Mouse (Mus musculus): ENCODE data around the gene Ypel4. TPM values are rescaled to one million over a fixed set of nuclear protein-coding genes. Genes with fewer than 3 reads are reported as not detected.

Ypel4 gene
- total RNA-seq, 1 experiment = 0.89 TPM

- Histone ChIP-seq H3K9ac (ENCODE audit: insufficient read depth, low read depth, low read length, poor library complexity, severe bottlenecking) (no peak overlapping the region), H3K36me3 (ENCODE audit: control insufficient read depth, insufficient read depth, low read length, poor library complexity, severe bottlenecking) (no peaks in the 10 kb centered on the region), H3K4me1 (ENCODE audit: control insufficient read depth in 2 of 2, insufficient read depth in 2 of 2, low read length in 2 of 2, poor library complexity in 1 of 2) (no peaks in the 10 kb centered on the region), H3K27ac (ENCODE audit: insufficient read depth, low read depth, low read length, poor library complexity, severe bottlenecking) (no peak overlapping the region), H3K4me3 (ENCODE audit: insufficient read depth in 1 of 2, low read depth in 1 of 2, low read length in 2 of 2, poor library complexity in 1 of 2, severe bottlenecking in 1 of 2) (no peak overlapping the region), H3K9me3 (ENCODE audit: control insufficient read depth, insufficient read depth, low read depth, low read length) (no peaks in the 10 kb centered on the region)
- TF ChIP-seq HCFC1 (IDR thresholded peaks at IDR 0.05; ENCODE audit: borderline replicate concordance, insufficient read depth, low read length) (no peak), CHD2 (IDR thresholded peaks at IDR 0.05; ENCODE audit: low read depth, low read length) (no peak), ZNF384 (IDR thresholded peaks at IDR 0.05; ENCODE audit: low read depth, low read length) (no peak), MAFK (IDR thresholded peaks at IDR 0.05; ENCODE audit: insufficient read depth, low read depth, low read length) (no peak), ZC3H11A (IDR thresholded peaks at IDR 0.05; ENCODE audit: borderline replicate concordance, low read depth, low read length) (no peak)
- DNase-seq (ENCODE audit: low read depth, low spot score) = no peak
- in situ Hi-C loops (cut with MboI; ENCODE audit: low sequenced_read_pairs in 2 of 2, unreplicated experiment in 2 of 2) = no loop called here
Measured at GRCm38 (mm10) chr2:84783840-84784566, 50.1 kb downstream of the Ypel4 start.

Other genes starting within 250 kb of the Ypel4 start
- gene Ctnnd1, start 83.3 kb upstream of the Ypel4 start, total RNA-seq (2012; rRNA removed) = 48.2 and 51.5 TPM in 2 replicates
- 3.2 and 3.6 TPM in 2 replicates for gene Btbd18, start 75.0 kb upstream of the Ypel4 start, total RNA-seq (2012; rRNA removed)
- gene Selenoh, start 63.3 kb upstream of the Ypel4 start, total RNA-seq (2012; rRNA removed) = 546 and 589 TPM in 2 replicates
- gene Gm28635, start 56.0 kb upstream of the Ypel4 start, total RNA-seq (2012; rRNA removed) = 1.1 and 2.7 TPM in 2 replicates
- gene Med19, start 55.7 kb upstream of the Ypel4 start, total RNA-seq (2012; rRNA removed) = 17.1 and 31.4 TPM in 2 replicates
- 160 and 193 TPM in 2 replicates for gene Tmx2, start 54.9 kb upstream of the Ypel4 start, total RNA-seq (2012; rRNA removed)
- gene Zdhhc5, start 18.9 kb upstream of the Ypel4 start, total RNA-seq (2012; rRNA removed) = 34.8 and 39.0 TPM in 2 replicates
- gene Clp1, start 6.7 kb upstream of the Ypel4 start, total RNA-seq (2012; rRNA removed) = 28.6 and 36.4 TPM in 2 replicates
- 13.1 and 14.6 TPM in 2 replicates for gene Gm19426, start 9.6 kb downstream of the Ypel4 start, total RNA-seq (2012; rRNA removed)
- 6.3 and 12.2 TPM in 2 replicates for gene Serping1, start 41.4 kb downstream of the Ypel4 start, total RNA-seq (2012; rRNA removed)
- 0.58 and 1.9 TPM in 2 replicates for gene Ube2l6, start 64.8 kb downstream of the Ypel4 start, total RNA-seq (2012; rRNA removed)
- gene Smtnl1, start 88.6 kb downstream of the Ypel4 start, total RNA-seq (2012; rRNA removed) = 4.4 and 4.9 TPM in 2 replicates
- 60.2 and 73.5 TPM in 2 replicates for gene Timm10, start 92.9 kb downstream of the Ypel4 start, total RNA-seq (2012; rRNA removed)
- gene Slc43a1, start 104.8 kb downstream of the Ypel4 start, total RNA-seq (2012; rRNA removed) = 30.2 and 47.0 TPM in 2 replicates
- gene Rtn4rl2, start 152.7 kb downstream of the Ypel4 start, total RNA-seq (2012; rRNA removed) = 0.79 and 0.80 TPM in 2 replicates
- gene Slc43a3, start 202.5 kb downstream of the Ypel4 start, total RNA-seq (2012; rRNA removed) = 12.9 and 13.8 TPM in 2 replicates
- gene Prg2, start 246.4 kb downstream of the Ypel4 start, total RNA-seq (2012; rRNA removed) = not detected in 2 replicates

All from ES-E14 (cell line).